Mouse (Mus musculus) liver, adult 2 months (tissue): ENCODE data around the gene Nlgn1. TPM values are rescaled to one million over a fixed set of nuclear protein-coding genes. Genes with fewer than 3 reads are reported as not detected.
A peak's percentile ranks its signal among the peaks of the same experiment; 100 is the strongest.

Experiments
- DNase-seq: peaks from one replicate; pipeline ENCODE4 v3.0.0-alpha.2; 2011; ENCODE audit warnings: low read depth, low spot score; ENCODE audit errors: extremely low read depth
- H3K27ac ChIP-seq: fragments of 200-500 bp; replicated peaks from 2 replicates; pipeline ENCODE4 v1.5.1; 2012; ENCODE audit warnings: low read depth, mild to moderate bottlenecking, control low read depth, inconsistent platforms, low read length; ENCODE audit not compliant: insufficient read depth
- H3K27me3 ChIP-seq: fragments of 200-500 bp; 2 replicates; pipeline ENCODE4 v1.6.1; 2012; ENCODE audit warnings: mild to moderate bottlenecking, moderate library complexity, low read length, inconsistent platforms; ENCODE audit not compliant: control insufficient read depth, insufficient read depth
- H3K36me3 ChIP-seq: fragments of 200-500 bp; 2 replicates; pipeline ENCODE4 v1.6.1; 2012; ENCODE audit warnings: low read length, inconsistent platforms; ENCODE audit not compliant: control insufficient read depth, insufficient read depth
- H3K4me1 ChIP-seq: fragments of 200-500 bp; 2 replicates; pipeline ENCODE4 v1.6.1; 2011; ENCODE audit warnings: low read length; ENCODE audit not compliant: control insufficient read depth, insufficient read depth
- H3K4me3 ChIP-seq: fragments of 200-500 bp; 2 replicates; pipeline ENCODE4 v1.5.1; 2011; ENCODE audit warnings: low read depth, mild to moderate bottlenecking, control low read depth, low read length, moderate library complexity; ENCODE audit not compliant: insufficient read depth
- H3K79me2 ChIP-seq: fragments of 200-500 bp; 2 replicates; pipeline ENCODE4 v1.6.1; 2012; ENCODE audit warnings: inconsistent platforms, mild to moderate bottlenecking, low read length, moderate library complexity; ENCODE audit not compliant: control insufficient read depth, insufficient read depth
- H3K9ac ChIP-seq: fragments of 200-500 bp; 2 replicates; pipeline ENCODE4 v1.6.1; 2012; ENCODE audit warnings: low read depth, mild to moderate bottlenecking, control low read depth, inconsistent platforms, low read length
- CTCF ChIP-seq: fragments of 200-500 bp; IDR thresholded peaks from 2 replicates; pipeline ENCODE4 v1.5.1; 2011; ENCODE audit warnings: low read depth, low read length, control low read depth
- POLR2A ChIP-seq: fragments of 200-500 bp; IDR thresholded peaks from 2 replicates; pipeline ENCODE4 v1.6.1; 2011; ENCODE audit warnings: low read length, control low read depth; ENCODE audit not compliant: insufficient read depth; ENCODE audit errors: extremely low read depth
- WGBS: fragments of 180-500 bp; shearing (Covaris S2); methylation state at CpG from one replicate; pipeline ENCODE4 v1.1.7; 2018; 5-methylcytosine and 5-hydroxymethylcytosine counted together
- polyA plus RNA-seq: library from polyadenylated mRNA; depleted of rRNA; stranded (reverse); fragments of >200 nt; gene quantifications from 2 replicates; pipeline ENCODE4 v1.2.3, GENCODE M21; 2012
- total RNA-seq: library from RNA; depleted of rRNA; stranded (reverse); fragments of >200 nt; gene quantifications from 2 replicates; pipeline ENCODE4 v1.2.3, GENCODE M21; 2014

The Nlgn1 gene
- total and polyA plus RNA-seq, 2 experiments, result not detected

DNA sequence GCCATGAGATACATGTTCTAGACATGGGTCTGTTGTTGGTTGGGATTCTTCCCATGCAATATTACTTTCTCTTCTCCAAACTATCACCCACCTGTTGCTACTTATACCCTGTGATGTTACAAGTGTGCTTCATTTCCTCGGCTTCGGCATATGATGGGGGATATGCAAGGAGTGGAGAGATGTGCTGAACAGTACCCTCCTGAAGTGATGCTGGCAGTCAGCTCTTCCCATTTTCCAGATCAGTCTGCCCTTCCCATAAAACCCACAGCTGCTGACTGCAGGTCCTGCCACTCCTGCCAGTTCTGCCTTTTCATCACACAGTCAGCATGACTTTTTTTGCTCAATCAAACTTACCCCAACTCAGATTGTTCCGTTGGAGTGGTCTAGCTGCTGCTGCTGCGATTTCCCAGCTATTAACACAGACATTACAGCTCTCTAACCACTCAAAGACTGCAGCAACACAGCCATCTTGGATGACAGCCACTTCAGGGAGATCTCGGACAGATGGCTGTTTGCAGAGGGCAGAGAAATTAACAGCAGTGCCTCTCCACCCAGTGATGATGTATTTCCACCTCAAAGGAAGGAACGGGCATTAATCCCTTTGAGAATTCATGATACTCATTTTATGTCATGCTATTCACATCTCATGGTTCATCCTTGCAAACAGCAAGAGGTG, 643.3 kb downstream of the Nlgn1 start:
- Histone ChIP-seq H3K9ac (no peak overlapping the region), H3K4me1 (no peaks in the 10 kb centered on the region), H3K36me3 (no peaks in the 10 kb centered on the region), H3K27me3 (no peaks in the 10 kb centered on the region), H3K27ac (no peak overlapping the region), H3K79me2 (no peaks in the 10 kb centered on the region), H3K4me3 (no peak overlapping the region)
- WGBS, result 70% methylated on average over 6 of the region's 6 CpGs
- DNase-seq, result no peak
- TF ChIP-seq CTCF, result no peak
- no peak for TF ChIP-seq POLR2A

DNA sequence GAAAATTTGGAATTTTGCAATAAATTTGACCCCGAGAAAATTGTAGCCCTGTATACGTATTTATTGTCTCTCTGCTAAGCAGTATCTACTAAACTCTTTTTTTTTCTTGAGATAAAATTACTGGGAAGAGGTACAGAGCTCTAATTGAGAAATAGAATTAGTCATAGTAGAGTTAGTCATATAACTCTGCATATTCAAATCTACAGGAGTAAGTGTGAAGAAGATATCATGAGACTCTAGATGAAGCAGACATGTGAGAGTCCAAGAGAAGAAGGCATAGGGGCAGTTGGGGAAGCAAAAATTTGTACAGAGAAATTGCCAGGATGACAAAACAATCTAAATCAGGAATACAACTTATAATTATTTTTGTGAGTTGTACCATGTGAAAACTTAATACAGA, 648.6 kb downstream of the Nlgn1 start:
- TF ChIP-seq CTCF, result no peak
- no peak for TF ChIP-seq POLR2A
- Histone ChIP-seq H3K27me3 (no peaks in the 10 kb centered on the region), H3K4me3 (no peak overlapping the region), H3K36me3 (no peaks in the 10 kb centered on the region), H3K9ac (no peak overlapping the region), H3K79me2 (no peaks in the 10 kb centered on the region), H3K4me1 (no peaks in the 10 kb centered on the region), H3K27ac (no peak overlapping the region)
- WGBS, result 86% methylated on average over 2 of the region's 2 CpGs
- DNase-seq, result no peak

DNA sequence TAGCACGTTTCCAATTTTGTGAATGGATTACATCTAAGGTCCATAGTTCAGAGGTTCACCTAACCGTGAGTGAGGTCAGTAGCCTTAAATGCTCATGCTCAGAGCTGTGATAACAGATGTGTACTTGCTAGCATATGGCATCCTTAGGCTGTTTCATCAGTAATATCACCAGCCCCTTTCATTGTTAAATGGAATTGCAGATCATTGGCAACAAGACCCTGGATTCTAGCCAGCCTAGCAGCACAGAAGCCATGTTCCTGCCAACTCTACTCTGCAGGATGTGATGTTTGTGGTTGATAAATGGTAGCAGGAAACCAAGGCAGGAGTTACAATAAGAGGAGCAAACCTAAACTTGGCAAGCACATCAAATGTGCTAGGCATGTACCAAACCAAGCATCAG, 652.9 kb downstream of the Nlgn1 start:
- WGBS, result 49% methylated on average over 2 of the region's 2 CpGs
- Histone ChIP-seq H3K27me3 (no peaks in the 10 kb centered on the region), H3K4me1 (no peaks in the 10 kb centered on the region), H3K79me2 (no peaks in the 10 kb centered on the region), H3K9ac (no peak overlapping the region), H3K4me3 (no peak overlapping the region), H3K36me3 (no peaks in the 10 kb centered on the region), H3K27ac (no peak overlapping the region)
- no peak for DNase-seq
- TF ChIP-seq CTCF (no peak), POLR2A (no peak)

DNA sequence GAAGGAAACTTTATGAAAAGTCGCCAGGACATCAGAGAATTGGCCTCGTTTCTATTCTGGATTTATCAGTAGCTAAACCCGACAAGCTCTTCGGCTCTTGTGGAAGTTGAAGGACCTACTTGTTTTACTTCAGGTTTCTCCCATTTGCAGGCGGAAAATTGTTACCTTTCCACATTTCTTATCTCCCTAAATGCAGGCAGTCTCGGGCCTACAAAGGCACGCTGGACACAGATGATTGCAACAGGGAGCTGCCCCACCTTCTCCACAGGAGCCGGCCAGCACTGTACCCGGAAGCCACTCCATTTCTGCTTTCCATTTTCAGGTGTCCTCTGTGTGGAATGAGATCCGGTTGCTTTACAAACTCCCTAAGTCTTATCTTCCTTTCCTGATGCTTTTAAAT, 656.4 kb downstream of the Nlgn1 start:
- no peak overlapping the region for H3K27ac ChIP-seq
- H3K4me3 ChIP-seq, result no peak overlapping the region
- no peak for DNase-seq
- H3K36me3 ChIP-seq, result no peaks in the 10 kb centered on the region
- no peaks in the 10 kb centered on the region for H3K27me3 ChIP-seq
- H3K79me2 ChIP-seq, result no peaks in the 10 kb centered on the region
- TF ChIP-seq POLR2A (no peak), CTCF (no peak)
- H3K4me1 ChIP-seq, result no peaks in the 10 kb centered on the region
- 77% methylated on average over 10 of the region's 10 CpGs for WGBS
- no peak overlapping the region for H3K9ac ChIP-seq

DNA sequence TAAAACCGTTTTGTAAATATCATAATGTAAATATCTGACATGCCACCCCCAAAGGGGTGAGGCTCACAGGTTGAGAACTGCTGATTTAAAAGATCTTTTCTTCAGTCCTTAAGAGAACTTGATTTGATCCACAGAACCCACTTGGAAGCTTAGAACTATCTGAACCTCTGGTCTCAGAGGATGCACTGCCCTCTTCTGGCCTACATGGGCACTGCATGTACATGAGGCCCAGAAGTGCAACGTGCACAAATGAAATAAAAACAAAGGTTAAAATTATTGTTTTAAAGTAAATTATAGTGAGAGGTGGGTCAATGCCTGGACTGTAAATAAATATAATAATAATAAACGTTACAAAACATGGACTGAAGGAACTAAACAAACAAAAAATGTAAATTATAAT, 657.2 kb downstream of the Nlgn1 start:
- no peak for TF ChIP-seq POLR2A
- TF ChIP-seq CTCF, result peak; percentile 66; the same call in 1 of the 2 replicates
- peak; percentile 19 for DNase-seq

DNA sequence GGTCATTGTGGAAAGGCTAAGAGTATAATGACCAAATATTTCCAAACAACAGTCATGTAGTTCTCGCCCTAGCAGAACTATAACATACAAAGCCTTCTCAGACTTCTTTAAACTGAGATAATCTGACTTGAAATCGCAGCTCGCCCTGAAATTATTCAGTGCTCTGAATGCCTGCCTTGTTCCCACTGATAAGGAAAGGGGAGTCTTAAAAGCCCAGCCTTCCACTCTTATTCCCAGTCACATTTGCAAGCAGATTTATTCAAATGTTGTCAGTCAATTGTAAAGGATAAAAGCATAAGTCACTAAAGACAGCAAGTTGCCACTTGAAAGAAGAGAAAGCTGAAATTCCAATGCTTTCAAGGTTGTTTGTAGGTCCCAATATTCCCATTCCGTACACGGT, 658.9 kb downstream of the Nlgn1 start:
- no peak for DNase-seq

More for the DNA sequence above, 657.2 kb downstream of the Nlgn1 start:
- no peaks in the 10 kb centered on the region for H3K36me3 ChIP-seq
- H3K27me3 ChIP-seq, result no peaks in the 10 kb centered on the region
- H3K9ac ChIP-seq, result no peak overlapping the region
- WGBS, result 49% methylated on average over 3 of the region's 3 CpGs
- no peak overlapping the region for H3K27ac ChIP-seq
- no peak overlapping the region for H3K4me3 ChIP-seq
- no peaks in the 10 kb centered on the region for H3K79me2 ChIP-seq
- no peaks in the 10 kb centered on the region for H3K4me1 ChIP-seq

More for the DNA sequence above, 658.9 kb downstream of the Nlgn1 start:
- no peaks in the 10 kb centered on the region for H3K36me3 ChIP-seq
- no peaks in the 10 kb centered on the region for H3K27me3 ChIP-seq
- H3K4me1 ChIP-seq, result no peaks in the 10 kb centered on the region
- H3K27ac ChIP-seq, result no peak overlapping the region
- no peak overlapping the region for H3K9ac ChIP-seq
- H3K79me2 ChIP-seq, result no peaks in the 10 kb centered on the region
- 68% methylated on average over 5 of the region's 5 CpGs for WGBS
- no peak overlapping the region for H3K4me3 ChIP-seq
- no peak for TF ChIP-seq POLR2A
- TF ChIP-seq CTCF, result no peak
